Mouse (Mus musculus): ENCODE results near the gene Tmprss4.

DNA sequence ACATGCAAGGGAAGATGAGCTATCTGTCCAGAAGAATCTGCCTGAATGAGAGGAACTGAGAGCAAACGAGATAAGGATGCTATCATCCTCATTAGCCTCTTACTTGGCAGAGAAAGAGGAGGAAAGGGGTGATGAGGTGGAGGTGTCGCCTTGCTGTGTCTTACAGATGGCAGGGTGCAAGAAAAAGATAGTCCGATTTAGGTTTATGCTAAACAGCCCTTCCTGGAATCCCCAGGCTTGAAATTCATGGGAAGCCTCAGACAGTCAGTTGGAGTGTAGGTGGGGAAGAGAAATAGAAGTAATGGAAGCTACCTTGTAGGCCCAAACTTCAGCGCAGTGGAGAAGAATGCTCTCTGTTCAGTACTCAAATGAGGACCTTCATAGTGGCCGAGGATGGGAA, 36.0 kb downstream of the Tmprss4 start:
- TF ChIP-seq CTCF (IDR thresholded peaks at IDR 0.05; ENCODE audit: borderline replicate concordance, extremely low read depth, insufficient read depth, insufficient read length) (no peak), POLR2A (IDR thresholded peaks at IDR 0.05; ENCODE audit: borderline replicate concordance, extremely low read depth, insufficient read depth, insufficient read length, poor library complexity, severe bottlenecking) (no peak)
